Mouse (Mus musculus): ENCODE results near the gene Uso1.
"Not testable (repeated sequence)": the region's sequence is repeated elsewhere in the genome, so short reads cannot be mapped to it uniquely, and the experiment has no call there.

Uso1 gene

DNA sequence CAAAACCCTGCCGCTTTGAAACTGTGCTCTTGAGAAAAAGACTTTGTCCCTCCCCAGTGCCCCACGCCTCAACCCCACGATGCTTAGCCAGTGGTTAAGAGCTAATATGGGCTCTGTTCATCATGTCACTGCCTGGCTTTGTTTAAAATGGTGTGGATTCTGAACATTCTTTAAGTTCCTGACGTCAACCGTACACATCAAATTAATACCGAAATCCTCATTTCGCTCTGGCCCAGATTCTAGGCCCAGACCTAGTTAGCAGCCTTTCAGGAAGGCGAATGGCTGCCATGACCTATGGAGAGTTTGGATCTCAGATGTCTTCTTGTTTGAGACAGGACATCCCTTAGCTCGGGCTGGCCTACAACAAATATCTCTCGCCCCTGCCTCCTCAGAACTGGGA lies 10.0 kb upstream of the Uso1 start:
- no peak for DNase-seq

- DNase-seq = no peak
Measured at GRCm38 (mm10) chr5:92128570-92128969, 9.2 kb upstream of the Uso1 start.

DNA sequence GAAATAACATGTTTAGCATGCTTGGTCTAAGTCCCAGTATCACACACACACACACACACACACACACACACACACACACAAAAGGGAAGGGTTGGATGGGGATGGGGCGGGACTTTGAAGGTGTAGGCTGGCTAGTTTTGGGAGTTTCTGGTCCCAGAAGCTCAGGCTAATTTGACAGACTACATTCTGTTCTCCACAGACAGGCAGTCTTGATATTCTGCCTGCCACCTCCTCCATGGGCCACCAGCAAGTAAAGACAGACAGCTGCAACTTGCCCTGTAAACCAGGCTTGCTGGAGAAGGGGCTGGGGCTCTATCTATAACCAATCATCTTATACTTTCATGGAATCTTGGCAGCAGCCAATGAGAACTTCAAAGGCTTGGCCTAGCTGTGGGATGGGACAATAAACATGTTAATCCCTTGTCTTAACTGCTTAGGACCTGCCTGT lies 8.4 kb upstream of the Uso1 start:
- no peak for DNase-seq

GRCm38 (mm10) chr5:92130040-92130682 lies 7.6 kb upstream of the Uso1 start:
- no peak for DNase-seq

DNA sequence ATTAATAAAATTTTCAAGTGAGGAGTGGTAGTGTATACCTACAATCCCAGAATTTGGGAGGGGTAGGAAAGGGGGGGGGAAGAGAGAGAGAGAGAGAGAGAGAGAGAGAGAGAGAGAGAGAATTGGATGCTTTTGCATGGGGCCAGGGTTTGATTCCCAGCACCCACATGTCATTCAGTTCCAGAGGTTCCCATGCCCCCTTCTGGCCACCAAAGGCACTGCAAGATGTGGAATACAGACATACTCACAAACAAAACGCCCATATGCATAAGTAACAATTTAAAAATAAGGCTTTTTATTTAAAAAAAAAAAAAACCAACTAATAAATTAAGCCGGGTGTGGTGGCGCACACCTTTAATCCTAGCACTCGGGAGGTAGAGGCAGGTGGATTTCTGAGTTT lies 5.6 kb upstream of the Uso1 start:
- DNase-seq = no peak

- not testable (repeated sequence) for DNase-seq
Measured at GRCm38 (mm10) chr5:92133006-92133405, 4.7 kb upstream of the Uso1 start.

GRCm38 (mm10) chr5:92134934-92135333 lies 2.8 kb upstream of the Uso1 start:
- no peak for DNase-seq

DNA sequence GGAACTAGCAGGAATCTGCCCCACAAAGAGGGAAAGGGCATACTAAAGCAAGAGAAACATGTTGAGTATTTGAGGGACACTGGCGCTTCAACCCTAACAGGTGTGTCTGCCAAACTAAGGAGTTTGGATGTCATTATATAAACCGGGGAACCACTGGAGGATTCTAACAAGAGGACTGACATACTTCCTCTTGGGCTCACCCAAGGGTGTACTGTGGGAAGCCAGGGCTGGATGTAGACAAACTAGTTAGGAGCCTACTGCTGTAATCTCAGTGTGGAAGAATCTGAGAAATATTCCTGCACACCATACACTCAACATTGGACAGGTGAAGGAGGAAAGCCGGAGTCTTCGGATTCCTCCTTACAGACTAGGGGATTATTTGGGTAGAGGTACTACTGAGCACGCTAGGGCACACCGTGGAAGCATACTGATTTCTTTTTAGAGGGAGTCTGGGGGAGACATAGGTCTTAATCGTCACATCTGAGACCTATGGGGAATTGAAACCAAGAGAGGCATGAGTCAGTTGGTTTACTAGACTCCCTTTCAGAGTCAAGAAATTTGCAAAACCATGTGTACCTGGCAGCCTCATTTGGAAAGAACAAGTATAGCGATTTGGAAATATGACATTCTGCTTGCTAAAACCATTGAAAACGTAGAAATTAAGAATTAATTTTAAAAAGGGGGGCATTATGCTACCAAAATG lies 1.1 kb upstream of the Uso1 start:
- DNase-seq = no peak

- no peak for DNase-seq
Measured at GRCm38 (mm10) chr5:92138093-92138621, 419 bp downstream of the Uso1 start.

- DNase-seq = no peak
Measured at GRCm38 (mm10) chr5:92139191-92139590, 1.5 kb downstream of the Uso1 start.

DNA sequence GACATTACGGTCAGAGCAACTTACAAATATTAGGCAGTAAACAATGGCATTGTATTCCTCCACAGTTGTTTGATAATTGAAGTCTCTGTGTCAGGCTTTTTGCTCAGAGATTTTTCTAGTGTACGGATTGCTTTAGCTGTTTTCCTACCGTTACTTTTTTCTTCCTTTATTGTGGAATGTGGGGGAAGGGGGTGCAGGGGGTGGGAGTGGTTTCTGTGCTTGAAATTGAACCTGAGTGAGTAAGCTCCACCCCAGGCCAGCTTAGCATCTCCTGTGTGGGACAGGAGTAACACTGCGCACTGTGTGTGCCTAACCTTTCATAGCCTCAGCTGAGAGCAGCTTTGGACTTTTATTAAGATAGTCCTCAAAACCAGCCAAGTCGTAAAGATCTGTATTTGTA lies 4.0 kb downstream of the Uso1 start:
- no peak for DNase-seq

- no peak for DNase-seq
Measured at GRCm38 (mm10) chr5:92142481-92142880, 4.7 kb downstream of the Uso1 start.

- no peak for DNase-seq
Measured at GRCm38 (mm10) chr5:92143665-92144064, 5.9 kb downstream of the Uso1 start.

GRCm38 (mm10) chr5:92144954-92145708 lies 7.4 kb downstream of the Uso1 start:
- DNase-seq = no peak

DNA sequence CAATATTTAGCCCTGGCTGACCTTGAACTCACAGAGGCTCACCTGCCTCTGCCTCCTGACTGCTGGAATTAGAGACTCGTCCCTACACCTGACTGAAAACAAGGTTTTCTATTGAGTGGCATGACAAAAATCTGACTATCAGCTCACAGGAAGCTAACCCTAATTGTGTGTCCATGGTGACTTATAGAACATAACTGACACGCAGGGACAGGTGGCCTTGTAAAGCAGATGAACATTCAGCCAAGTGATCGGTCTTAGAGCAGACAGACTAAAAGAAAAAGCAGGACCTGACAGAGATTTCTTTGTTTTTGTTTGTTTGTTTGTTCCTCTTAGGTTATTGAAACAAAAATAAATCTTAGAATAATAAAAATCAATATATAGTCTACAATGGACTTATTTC lies 10.5 kb downstream of the Uso1 start:
- no peak for DNase-seq

DNA sequence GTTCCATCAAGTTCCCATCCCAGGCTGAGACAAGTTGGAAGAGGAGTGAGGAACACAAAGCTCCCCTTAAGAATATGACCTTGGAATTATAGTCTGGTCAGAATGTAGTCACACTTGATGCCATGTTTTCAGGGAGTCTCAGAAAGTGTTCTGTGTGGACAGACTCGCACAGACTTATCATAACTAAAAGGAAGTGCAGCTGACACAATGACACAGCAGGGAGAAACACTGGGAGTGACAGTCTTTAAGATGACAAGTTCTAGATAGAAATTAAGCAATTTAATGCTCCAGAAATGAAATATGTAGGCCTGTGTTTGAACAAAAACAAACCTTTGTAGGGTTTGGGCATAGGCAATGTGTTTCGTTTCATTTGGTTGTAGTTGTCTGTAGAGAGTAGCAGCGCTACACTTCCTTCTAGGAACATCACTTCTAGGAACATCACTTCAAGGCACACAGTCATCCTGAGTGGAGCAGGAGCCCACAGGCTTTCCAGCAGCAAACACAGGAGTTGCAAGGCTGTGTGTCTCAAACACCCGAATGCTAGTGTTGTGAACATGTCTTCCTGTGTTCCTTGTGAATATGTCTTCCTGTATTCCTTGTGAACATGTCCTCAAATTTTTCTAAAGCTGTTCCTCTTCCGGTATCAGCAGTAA lies 11.7 kb downstream of the Uso1 start:
- DNase-seq = no peak

GRCm38 (mm10) chr5:92154861-92155260 lies 17.1 kb downstream of the Uso1 start:
- DNase-seq = peak; percentile 23

DNA sequence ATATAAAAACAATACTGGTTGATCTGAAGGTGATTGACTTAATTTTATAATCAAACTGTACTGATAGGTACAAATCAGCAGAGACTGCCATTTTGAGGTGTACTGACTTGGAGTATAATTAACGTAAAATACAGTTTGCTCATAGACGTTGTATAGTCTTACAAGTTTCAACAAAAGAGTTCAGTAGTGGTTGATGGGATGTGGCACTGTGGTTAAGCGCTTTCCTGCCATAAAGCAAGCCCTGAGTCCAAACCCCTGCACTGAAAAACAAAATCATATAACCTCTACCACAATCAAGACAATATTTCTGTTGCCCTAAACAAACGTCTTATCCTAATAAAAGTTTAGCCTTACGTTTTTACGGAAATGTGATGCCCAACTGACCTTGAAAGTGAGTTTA lies 28.2 kb downstream of the Uso1 start:
- DNase-seq = no peak

- no peak for DNase-seq
Measured at GRCm38 (mm10) chr5:92183071-92183830, 45.5 kb downstream of the Uso1 start.

DNA sequence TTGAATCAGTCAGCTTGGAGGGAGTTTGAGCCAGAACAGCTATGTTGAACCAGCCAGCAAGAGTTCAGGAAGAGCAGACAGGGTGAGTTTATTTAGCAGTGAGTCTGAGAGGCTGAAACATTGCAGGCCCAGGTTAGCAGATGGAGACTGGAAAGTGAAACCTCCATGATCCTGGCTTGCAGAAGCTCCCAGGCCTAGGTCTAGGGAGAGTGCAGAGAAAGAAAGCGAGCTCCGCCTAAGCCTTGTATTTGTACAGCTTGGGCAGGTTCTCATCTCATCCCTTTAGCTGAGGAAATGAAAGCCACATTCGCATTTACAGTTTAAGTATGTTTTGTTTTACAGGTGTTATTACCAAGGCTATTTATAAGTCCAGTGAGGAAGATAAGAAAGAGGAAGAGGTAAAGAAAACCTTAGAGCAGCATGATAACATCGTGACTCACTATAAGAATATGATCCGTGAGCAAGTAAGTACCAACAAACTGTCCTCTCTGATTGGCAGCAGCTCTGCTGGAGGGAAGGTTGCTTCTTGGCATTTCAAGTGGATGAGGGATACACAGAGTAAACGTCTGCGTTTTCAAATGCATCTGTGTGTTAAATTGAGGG lies 51.2 kb downstream of the Uso1 start:
- no peak for DNase-seq

GRCm38 (mm10) chr5:92195716-92196115 lies 58.0 kb downstream of the Uso1 start:
- DNase-seq = not testable (repeated sequence)
